Mouse (Mus musculus): ENCODE measurements around the gene Rnf220.

The Rnf220 gene

GRCm38 (mm10) chr4:117380558-117380935 is 116.3 kb downstream of the Rnf220 start:
- DNase-seq (ENCODE audit: low read depth, low spot score), result no peak

GRCm38 (mm10) chr4:117379803-117380557 is 116.9 kb downstream of the Rnf220 start:
- DNase-seq (ENCODE audit: low read depth, low spot score), result no peak

GRCm38 (mm10) chr4:117374078-117374540 is 122.7 kb downstream of the Rnf220 start:
- no peak for DNase-seq (ENCODE audit: low read depth, low spot score)

- DNase-seq (ENCODE audit: low read depth, low spot score), result no peak
These were observed 123.4 kb downstream of the Rnf220 start for GRCm38 (mm10) chr4:117373324-117374077.

- no peak for DNase-seq (ENCODE audit: low read depth, low spot score)
These were observed 125.0 kb downstream of the Rnf220 start for GRCm38 (mm10) chr4:117371896-117372295.

GRCm38 (mm10) chr4:117370354-117370753 is 126.5 kb downstream of the Rnf220 start:
- no peak for DNase-seq (ENCODE audit: low read depth, low spot score)

GRCm38 (mm10) chr4:117369571-117369970 is 127.3 kb downstream of the Rnf220 start:
- no peak for DNase-seq (ENCODE audit: low read depth, low spot score)

GRCm38 (mm10) chr4:117367365-117367764 is 129.5 kb downstream of the Rnf220 start:
- DNase-seq (ENCODE audit: low read depth, low spot score), result no peak

GRCm38 (mm10) chr4:117362085-117362484 is 134.8 kb downstream of the Rnf220 start:
- no peak for DNase-seq (ENCODE audit: low read depth, low spot score)

GRCm38 (mm10) chr4:117361558-117361873 is 135.3 kb downstream of the Rnf220 start:
- no peak for DNase-seq (ENCODE audit: low read depth, low spot score)

- DNase-seq (ENCODE audit: low read depth, low spot score), result no peak
These were observed 135.9 kb downstream of the Rnf220 start for GRCm38 (mm10) chr4:117360713-117361557.

GRCm38 (mm10) chr4:117359803-117360382 is 137.0 kb downstream of the Rnf220 start:
- DNase-seq (ENCODE audit: low read depth, low spot score), result no peak

- DNase-seq (ENCODE audit: low read depth, low spot score), result peak; percentile 6
These were observed 138.9 kb downstream of the Rnf220 start for GRCm38 (mm10) chr4:117357917-117358316.

GRCm38 (mm10) chr4:117357104-117357503 is 139.7 kb downstream of the Rnf220 start:
- no peak for DNase-seq (ENCODE audit: low read depth, low spot score)

- no peak for DNase-seq (ENCODE audit: low read depth, low spot score)
These were observed 140.6 kb downstream of the Rnf220 start for GRCm38 (mm10) chr4:117356223-117356622.

GRCm38 (mm10) chr4:117354651-117355050 is 142.2 kb downstream of the Rnf220 start:
- DNase-seq (ENCODE audit: low read depth, low spot score), result peak; percentile 7

- DNase-seq (ENCODE audit: low read depth, low spot score), result no peak
These were observed 143.9 kb downstream of the Rnf220 start for GRCm38 (mm10) chr4:117352957-117353356.

- DNase-seq (ENCODE audit: low read depth, low spot score), result no peak
These were observed 144.8 kb downstream of the Rnf220 start for GRCm38 (mm10) chr4:117352071-117352470.

GRCm38 (mm10) chr4:117350139-117350693 is 146.6 kb downstream of the Rnf220 start:
- no peak for DNase-seq (ENCODE audit: low read depth, low spot score)

GRCm38 (mm10) chr4:117349327-117349726 is 147.5 kb downstream of the Rnf220 start:
- no peak for DNase-seq (ENCODE audit: low read depth, low spot score)

GRCm38 (mm10) chr4:117346025-117346424 is 150.8 kb downstream of the Rnf220 start:
- peak; percentile 60 for DNase-seq (ENCODE audit: low read depth, low spot score)
